In genomic region chr12:58924025-58924424, GRCm38 (mm10) we compare ENCODE assay signal across 8 mouse cellular contexts.
DNase-seq lines count a peak whose midpoint lies in the region; ATAC-seq and TF ChIP-seq lines count a peak whose summit lies in the region.

No protein-coding gene starts in this region.

- no peaks in the 10 kb centered on the region for H3K4me1 ChIP-seq in kidney, adult 2 months (ENCODE audit: control insufficient read depth, insufficient read depth, low read length)
- no peaks in the 10 kb centered on the region for H3K4me1 ChIP-seq in kidney, embryonic 14.5 days (ENCODE audit: control insufficient read depth, insufficient read depth, low read length)
- H3K4me1 ChIP-seq in ES-E14 (ENCODE audit: control insufficient read depth in 2 of 2, insufficient read depth in 2 of 2, low read length in 2 of 2, poor library complexity in 1 of 2) = no peaks in the 10 kb centered on the region; a peak in 1 of 4 replicates
- H3K4me1 ChIP-seq in hindbrain, embryonic 16.5 days (ENCODE audit: control insufficient read depth, insufficient read depth, low read depth, low read length) = no peaks in the 10 kb centered on the region
- H3K4me1 ChIP-seq in limb, embryonic 10.5 days = no peaks in the 10 kb centered on the region
- H3K4me1 ChIP-seq in thymus, adult 2 months (replicated peaks; ENCODE audit: control insufficient read depth, insufficient read depth, low read length) = no peaks in the 10 kb centered on the region

- no peaks in the 10 kb centered on the region for H3K36me3 ChIP-seq in kidney, adult 2 months (ENCODE audit: control insufficient read depth, insufficient read depth, low read length)
- no peaks in the 10 kb centered on the region for H3K36me3 ChIP-seq in kidney, embryonic 14.5 days (ENCODE audit: control insufficient read depth, insufficient read depth, low read length)
- no peaks in the 10 kb centered on the region for H3K36me3 ChIP-seq in ES-E14 (ENCODE audit: control insufficient read depth, insufficient read depth, low read length, poor library complexity, severe bottlenecking)
- no peaks in the 10 kb centered on the region for H3K36me3 ChIP-seq in hindbrain, embryonic 16.5 days (ENCODE audit: control insufficient read depth, insufficient read depth, low read length)
- H3K36me3 ChIP-seq in limb, embryonic 10.5 days = no peaks in the 10 kb centered on the region
- H3K36me3 ChIP-seq in thymus, adult 2 months (ENCODE audit: control insufficient read depth, insufficient read depth, low read length) = no peaks in the 10 kb centered on the region

- no peak overlapping the region for H3K4me3 ChIP-seq in kidney, adult 2 months (ENCODE audit: insufficient read depth, low read depth, low read length)
- H3K4me3 ChIP-seq in kidney, embryonic 14.5 days (ENCODE audit: low read length) = no peak overlapping the region
- H3K4me3 ChIP-seq in ES-E14 (ENCODE audit: insufficient read depth in 1 of 2, low read depth in 1 of 2, low read length in 2 of 2, poor library complexity in 1 of 2, severe bottlenecking in 1 of 2) = no peak overlapping the region
- no peak overlapping the region for H3K4me3 ChIP-seq in hindbrain, embryonic 16.5 days (ENCODE audit: low read length)
- H3K4me3 ChIP-seq in limb, embryonic 10.5 days = no peak overlapping the region
- no peak overlapping the region for H3K4me3 ChIP-seq in thymus, adult 2 months (ENCODE audit: control insufficient read depth, insufficient read depth, low read length)

- WGBS in kidney, adult 2 months = 69% methylated on average over 3 of the region's 3 CpGs
- WGBS in kidney, embryonic 14.5 days = 75% methylated on average over 3 of the region's 3 CpGs
- WGBS in hindbrain, embryonic 16.5 days = 75% methylated on average over 3 of the region's 3 CpGs
- WGBS in limb, embryonic 10.5 days = 77% methylated on average over 3 of the region's 3 CpGs
- 86% methylated on average over 3 of the region's 3 CpGs for WGBS in thymus, adult 2 months

- H3K4me2 ChIP-seq in kidney, embryonic 14.5 days (replicated peaks; ENCODE audit: low read depth, low read length) = no peak overlapping the region
- no peak overlapping the region for H3K4me2 ChIP-seq in hindbrain, embryonic 16.5 days (ENCODE audit: low read length)

- H3K27ac ChIP-seq in kidney, adult 2 months (ENCODE audit: insufficient read depth, low read depth, low read length) = no peak overlapping the region
- H3K27ac ChIP-seq in kidney, embryonic 14.5 days (ENCODE audit: low read depth, low read length) = no peak overlapping the region
- no peak overlapping the region for H3K27ac ChIP-seq in ES-E14 (ENCODE audit: insufficient read depth, low read depth, low read length, poor library complexity, severe bottlenecking)
- H3K27ac ChIP-seq in hindbrain, embryonic 16.5 days (ENCODE audit: low read depth, low read length) = no peak overlapping the region
- no peak overlapping the region for H3K27ac ChIP-seq in limb, embryonic 10.5 days
- no peak overlapping the region for H3K27ac ChIP-seq in thymus, adult 2 months (ENCODE audit: control insufficient read depth, insufficient read depth, low read length)

- peak; percentile 11 for DNase-seq in kidney, adult 2 months
- DNase-seq in ES-E14 (ENCODE audit: low read depth, low spot score) = peak; percentile 40
- DNase-seq in brain, adult 2 months (ENCODE audit: low read depth, low spot score) = peak; percentile 64
- peak; percentile 54 for DNase-seq in limb, embryonic 10.5 days (ENCODE audit: low spot score)
- DNase-seq in yolk sac, embryonic 10.5 days (ENCODE audit: low spot score) = peak; percentile 5
- no peak for DNase-seq in thymus, adult 2 months

- ATAC-seq in kidney, embryonic 14.5 days (ENCODE audit: low FRiP score, low TSS enrichment) = no peak
- peak; percentile 58 for ATAC-seq in hindbrain, embryonic 16.5 days

- no peak for TF ChIP-seq POLR2A in kidney, adult 2 months (IDR thresholded peaks at IDR 0.05; ENCODE audit: low read depth, low read length)
- no peak for TF ChIP-seq POLR2A in thymus, adult 2 months (IDR thresholded peaks at IDR 0.05; ENCODE audit: control insufficient read depth, extremely low read depth, insufficient read depth, low read length, poor library complexity)

- in situ Hi-C loops in ES-E14 (cut with MboI; ENCODE audit: low sequenced_read_pairs in 2 of 2, unreplicated experiment in 2 of 2) = no loop called here

- H3K9ac ChIP-seq in kidney, embryonic 14.5 days (ENCODE audit: low read depth, low read length) = no peak overlapping the region
- no peak overlapping the region for H3K9ac ChIP-seq in ES-E14 (ENCODE audit: insufficient read depth, low read depth, low read length, poor library complexity, severe bottlenecking)
- no peak overlapping the region for H3K9ac ChIP-seq in hindbrain, embryonic 16.5 days (ENCODE audit: low read depth, low read length)

- no peaks in the 10 kb centered on the region for H3K9me3 ChIP-seq in kidney, embryonic 14.5 days (ENCODE audit: control insufficient read depth, low read length)
- no peaks in the 10 kb centered on the region for H3K9me3 ChIP-seq in ES-E14 (ENCODE audit: control insufficient read depth, insufficient read depth, low read depth, low read length)
- no peaks in the 10 kb centered on the region for H3K9me3 ChIP-seq in hindbrain, embryonic 16.5 days (ENCODE audit: control insufficient read depth, low read length)
- no peaks in the 10 kb centered on the region for H3K9me3 ChIP-seq in limb, embryonic 10.5 days (replicated peaks)

- 0 out of 2 replicates have a peak, but pooled peaks have one; percentile 7 for TF ChIP-seq CTCF in kidney, adult 2 months (conservative IDR thresholded peaks at IDR 0.05; ENCODE audit: insufficient read depth, insufficient read length, low read depth, low read length)
- TF ChIP-seq CTCF in thymus, adult 2 months (IDR thresholded peaks at IDR 0.05; ENCODE audit: borderline replicate concordance, control insufficient read depth, extremely low read depth, insufficient read depth, low read length, poor library complexity) = no peak

- H3K27me3 ChIP-seq in kidney, adult 2 months (replicated peaks; ENCODE audit: control insufficient read depth, insufficient read depth, low read length) = no peaks in the 10 kb centered on the region
- no peaks in the 10 kb centered on the region for H3K27me3 ChIP-seq in kidney, embryonic 14.5 days (ENCODE audit: control insufficient read depth, insufficient read depth, low read length)
- H3K27me3 ChIP-seq in hindbrain, embryonic 16.5 days (replicated peaks; ENCODE audit: control insufficient read depth, insufficient read depth, low read length) = no peaks in the 10 kb centered on the region
- no peaks in the 10 kb centered on the region for H3K27me3 ChIP-seq in limb, embryonic 10.5 days (ENCODE audit: low read depth, poor library complexity, severe bottlenecking)
- H3K27me3 ChIP-seq in thymus, adult 2 months (ENCODE audit: control insufficient read depth, insufficient read depth, low read length) = no peaks in the 10 kb centered on the region

TF ChIP-seq in ES-E14, 5 proteins besides CTCF, POLR2A, EP300 and RAD21:
- TF ChIP-seq MAFK (IDR thresholded peaks at IDR 0.05; ENCODE audit: insufficient read depth, low read depth, low read length) (no peak), CHD2 (IDR thresholded peaks at IDR 0.05; ENCODE audit: low read depth, low read length) (no peak), HCFC1 (IDR thresholded peaks at IDR 0.05; ENCODE audit: borderline replicate concordance, insufficient read depth, low read length) (no peak), ZNF384 (IDR thresholded peaks at IDR 0.05; ENCODE audit: low read depth, low read length) (no peak), ZC3H11A (IDR thresholded peaks at IDR 0.05; ENCODE audit: borderline replicate concordance, low read depth, low read length) (peak; percentile 62; the same call in 1 of the 2 replicates)
